Mouse (Mus musculus): Measurements from ENCODE around the gene Slc25a39. TPM values are rescaled to one million over a fixed set of nuclear protein-coding genes. Genes with fewer than 3 reads are reported as not detected.

The Slc25a39 gene
- total RNA-seq (2015; ENCODE audit: low replicate concordance), result 461 and 462 TPM in 2 replicates
- total RNA-seq (2017; ENCODE audit: low replicate concordance), result 236 and 290 TPM in 2 replicates

GRCm38 (mm10) chr11:102407834-102408215 lies at the start of gene Slc25a39:
Gene Slc25a39, minus strand, starts transcription at chr11:102407946.
- no peak for ATAC-seq (replicated peaks; ENCODE audit: low FRiP score, poor library complexity, severe bottlenecking)

DNA sequence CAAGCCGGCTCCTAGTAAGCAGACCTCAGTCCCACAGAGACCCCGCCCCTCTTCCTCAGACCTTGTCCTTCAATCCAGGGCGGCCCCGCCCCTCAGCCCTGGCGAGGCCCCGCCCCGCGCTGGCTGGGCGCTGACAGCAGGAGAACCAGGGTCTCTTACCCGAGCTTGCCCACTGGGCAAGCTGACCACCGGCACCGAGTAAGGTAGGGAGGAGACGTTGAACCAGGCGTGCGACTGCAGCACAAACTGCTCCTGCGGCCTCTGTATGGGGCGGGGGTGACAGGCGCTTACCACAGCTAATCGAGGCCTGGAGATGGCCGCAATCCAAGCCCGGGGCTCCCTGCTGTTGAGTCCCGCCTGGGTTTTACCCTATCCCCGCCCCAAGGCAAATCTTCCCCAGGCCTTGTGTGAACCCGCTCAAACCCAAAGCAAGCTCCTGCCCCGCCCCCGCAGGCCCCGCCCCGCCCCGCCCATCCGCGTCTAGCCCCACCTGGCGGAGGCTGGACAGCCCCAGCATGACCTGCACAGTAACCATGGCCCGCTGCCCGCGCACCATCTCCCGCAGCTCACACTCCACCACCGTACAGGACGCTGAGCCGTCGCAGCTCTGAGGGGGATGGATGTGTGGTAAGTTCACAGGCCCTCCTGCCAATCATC lies 48.1 kb upstream of the Slc25a39 start:
- peak; percentile 68 for ATAC-seq (replicated peaks; ENCODE audit: low FRiP score, poor library complexity, severe bottlenecking)

DNA sequence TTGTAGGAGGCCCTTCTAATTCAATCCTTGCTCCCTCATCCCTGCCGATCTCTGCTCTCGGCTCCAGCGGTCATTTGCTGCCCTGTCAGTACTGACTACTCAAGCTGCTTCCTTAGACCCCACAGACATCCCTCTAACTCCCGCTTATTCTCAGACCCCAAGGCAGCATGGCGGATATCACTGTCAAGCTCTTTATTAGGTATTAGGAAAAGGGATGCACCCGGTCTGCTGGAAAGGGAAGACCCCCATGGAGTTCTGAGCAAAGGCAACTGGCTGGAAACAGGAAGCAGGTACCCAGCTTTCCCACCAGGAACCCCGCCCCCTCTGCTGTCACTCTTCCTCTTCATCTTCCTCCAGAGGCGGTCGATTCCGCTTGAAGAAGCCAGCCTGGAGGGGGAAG lies 45.4 kb upstream of the Slc25a39 start:
- ATAC-seq (replicated peaks; ENCODE audit: low FRiP score, poor library complexity, severe bottlenecking), result no peak

GRCm38 (mm10) chr11:102449043-102450008 lies 41.6 kb upstream of the Slc25a39 start:
- ATAC-seq (replicated peaks; ENCODE audit: low FRiP score, poor library complexity, severe bottlenecking), result no peak

GRCm38 (mm10) chr11:102448327-102448726 lies 40.6 kb upstream of the Slc25a39 start:
- no peak for ATAC-seq (replicated peaks; ENCODE audit: low FRiP score, poor library complexity, severe bottlenecking)

DNA sequence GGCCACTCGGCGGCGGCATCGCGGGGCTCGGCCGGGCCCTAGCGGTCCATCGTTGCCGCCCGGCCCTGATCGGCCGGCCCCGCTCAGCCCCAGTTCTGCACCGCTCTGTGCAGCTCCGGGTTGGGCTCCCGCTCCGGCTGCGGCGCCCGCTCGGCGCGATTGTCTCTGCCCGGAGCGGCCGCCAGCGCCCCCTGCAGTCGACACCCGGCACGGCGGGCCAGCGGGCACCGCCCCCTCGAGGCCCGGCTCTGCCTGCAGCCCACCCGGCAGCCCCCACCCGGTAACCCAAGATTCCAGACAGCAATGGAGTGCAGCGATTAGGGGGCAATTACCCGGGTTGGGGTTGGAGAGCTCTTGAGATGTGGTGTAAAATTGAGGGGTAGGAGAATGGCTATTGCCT lies 39.8 kb upstream of the Slc25a39 start, which contains the start of gene Fam171a2:
Gene Fam171a2, minus strand, starts transcription at position 186 of the 400 bp plus-strand sequence.
- 0 out of 2 replicates have a peak, but pooled peaks have one; percentile 38 for ATAC-seq (replicated peaks; ENCODE audit: low FRiP score, poor library complexity, severe bottlenecking)

- 0 out of 2 replicates have a peak, but pooled peaks have one; percentile 44 for ATAC-seq (replicated peaks; ENCODE audit: low FRiP score, poor library complexity, severe bottlenecking)
These were observed 39.1 kb upstream of the Slc25a39 start for GRCm38 (mm10) chr11:102446581-102447461.

DNA sequence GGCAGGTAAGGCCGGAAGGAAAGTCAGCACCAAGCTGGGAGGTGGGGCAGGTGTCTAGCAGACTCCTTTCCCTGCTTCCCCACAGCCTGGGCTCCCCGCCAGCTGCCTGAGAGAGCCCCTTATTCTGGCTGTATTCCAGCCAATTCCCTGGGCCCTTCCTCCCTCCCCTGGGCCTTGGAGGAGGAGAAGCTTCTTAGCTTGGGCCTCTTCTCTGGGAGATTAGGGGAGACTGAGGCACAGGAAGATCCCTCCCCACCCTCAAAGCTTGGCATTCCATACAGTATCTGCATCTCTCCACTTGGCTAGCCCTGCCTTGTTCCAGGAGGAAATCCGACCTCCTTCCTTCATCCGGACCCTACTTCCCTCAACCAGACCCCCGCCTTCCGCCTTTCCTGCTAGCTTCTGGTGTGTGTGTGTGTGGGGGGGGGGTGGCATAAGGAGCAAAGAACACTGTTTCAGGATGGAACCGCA lies 38.2 kb upstream of the Slc25a39 start:
- ATAC-seq (replicated peaks; ENCODE audit: low FRiP score, poor library complexity, severe bottlenecking), result no peak

DNA sequence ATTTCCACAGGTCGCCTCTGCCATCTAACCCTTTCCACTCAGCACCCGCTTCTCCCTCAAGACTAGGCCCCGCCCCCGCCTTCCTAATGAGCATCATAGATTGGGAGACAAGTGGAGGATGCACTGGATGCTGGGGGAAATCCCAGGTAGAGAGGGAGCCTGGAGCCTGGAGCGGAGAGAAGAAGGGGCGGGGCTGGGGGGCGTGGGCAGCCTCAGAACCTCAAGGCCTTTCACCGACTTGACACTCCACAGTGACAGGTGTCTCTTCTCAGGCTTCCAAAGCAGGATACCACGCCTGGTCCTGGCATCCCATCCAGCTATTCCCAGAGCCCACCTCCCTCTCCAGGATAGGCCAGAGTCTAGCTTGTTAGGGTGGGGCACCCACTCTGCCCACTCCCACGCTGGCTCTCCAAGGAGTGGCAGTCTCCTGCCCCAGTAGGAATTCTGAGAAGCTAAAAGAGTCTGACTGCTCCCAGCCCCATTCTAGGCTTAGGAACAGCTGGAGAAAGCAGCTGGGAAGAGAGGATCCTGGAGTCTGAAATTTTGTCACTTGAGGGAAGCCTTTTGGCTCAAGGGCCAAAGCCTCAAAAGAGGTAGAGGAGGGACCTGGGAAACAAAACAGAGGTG lies 37.6 kb upstream of the Slc25a39 start:
- no peak for ATAC-seq (replicated peaks; ENCODE audit: low FRiP score, poor library complexity, severe bottlenecking)

DNA sequence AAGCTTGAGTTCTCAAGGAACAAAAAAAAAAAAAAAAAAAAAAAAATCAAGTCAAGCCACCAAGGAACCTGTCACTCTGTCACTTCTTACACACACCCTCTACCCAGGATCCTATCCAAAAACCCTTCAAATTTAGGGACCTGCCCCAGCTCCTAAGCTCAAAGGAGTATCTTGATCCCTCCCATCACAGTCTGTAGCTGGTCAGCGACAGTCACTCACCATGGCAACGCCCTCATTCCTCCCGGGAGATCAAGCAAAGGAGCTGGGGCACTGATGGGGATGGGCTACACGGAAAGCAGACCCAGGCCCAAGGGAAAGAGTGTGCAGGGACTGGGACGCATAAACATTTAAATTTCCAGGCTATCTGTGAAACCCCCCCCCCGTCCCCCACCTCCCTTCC lies 37.0 kb upstream of the Slc25a39 start:
- no peak for ATAC-seq (replicated peaks; ENCODE audit: low FRiP score, poor library complexity, severe bottlenecking)

- ATAC-seq (replicated peaks; ENCODE audit: low FRiP score, poor library complexity, severe bottlenecking), result no peak
These were observed 36.6 kb upstream of the Slc25a39 start for GRCm38 (mm10) chr11:102444321-102444720.

- ATAC-seq (replicated peaks; ENCODE audit: low FRiP score, poor library complexity, severe bottlenecking), result no peak
These were observed 36.0 kb upstream of the Slc25a39 start for GRCm38 (mm10) chr11:102443740-102444139.

DNA sequence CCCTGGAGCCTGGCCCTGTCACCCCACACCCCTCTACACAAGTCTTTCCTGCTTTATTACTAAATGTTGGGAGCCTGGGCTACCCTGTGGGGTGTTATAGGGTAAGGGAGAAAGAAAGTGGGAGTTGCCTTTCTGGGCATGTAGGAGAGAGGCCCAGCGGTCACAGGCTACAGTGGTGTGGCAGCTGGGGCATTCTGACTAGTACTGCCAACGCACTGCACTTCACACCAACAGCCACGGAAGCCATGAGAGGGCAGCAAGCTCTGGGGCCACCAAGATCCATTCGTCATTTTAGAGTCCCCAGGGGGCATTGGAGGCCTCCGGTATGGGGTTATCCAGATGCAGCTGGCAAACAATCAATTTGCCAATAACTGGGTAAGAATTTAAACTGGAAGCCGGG lies 34.3 kb upstream of the Slc25a39 start:
- ATAC-seq (replicated peaks; ENCODE audit: low FRiP score, poor library complexity, severe bottlenecking), result no peak

- no peak for ATAC-seq (replicated peaks; ENCODE audit: low FRiP score, poor library complexity, severe bottlenecking)
These were observed 33.7 kb upstream of the Slc25a39 start for GRCm38 (mm10) chr11:102441434-102441833.

GRCm38 (mm10) chr11:102440255-102440654 lies 32.5 kb upstream of the Slc25a39 start:
- no peak for ATAC-seq (replicated peaks; ENCODE audit: low FRiP score, poor library complexity, severe bottlenecking)

DNA sequence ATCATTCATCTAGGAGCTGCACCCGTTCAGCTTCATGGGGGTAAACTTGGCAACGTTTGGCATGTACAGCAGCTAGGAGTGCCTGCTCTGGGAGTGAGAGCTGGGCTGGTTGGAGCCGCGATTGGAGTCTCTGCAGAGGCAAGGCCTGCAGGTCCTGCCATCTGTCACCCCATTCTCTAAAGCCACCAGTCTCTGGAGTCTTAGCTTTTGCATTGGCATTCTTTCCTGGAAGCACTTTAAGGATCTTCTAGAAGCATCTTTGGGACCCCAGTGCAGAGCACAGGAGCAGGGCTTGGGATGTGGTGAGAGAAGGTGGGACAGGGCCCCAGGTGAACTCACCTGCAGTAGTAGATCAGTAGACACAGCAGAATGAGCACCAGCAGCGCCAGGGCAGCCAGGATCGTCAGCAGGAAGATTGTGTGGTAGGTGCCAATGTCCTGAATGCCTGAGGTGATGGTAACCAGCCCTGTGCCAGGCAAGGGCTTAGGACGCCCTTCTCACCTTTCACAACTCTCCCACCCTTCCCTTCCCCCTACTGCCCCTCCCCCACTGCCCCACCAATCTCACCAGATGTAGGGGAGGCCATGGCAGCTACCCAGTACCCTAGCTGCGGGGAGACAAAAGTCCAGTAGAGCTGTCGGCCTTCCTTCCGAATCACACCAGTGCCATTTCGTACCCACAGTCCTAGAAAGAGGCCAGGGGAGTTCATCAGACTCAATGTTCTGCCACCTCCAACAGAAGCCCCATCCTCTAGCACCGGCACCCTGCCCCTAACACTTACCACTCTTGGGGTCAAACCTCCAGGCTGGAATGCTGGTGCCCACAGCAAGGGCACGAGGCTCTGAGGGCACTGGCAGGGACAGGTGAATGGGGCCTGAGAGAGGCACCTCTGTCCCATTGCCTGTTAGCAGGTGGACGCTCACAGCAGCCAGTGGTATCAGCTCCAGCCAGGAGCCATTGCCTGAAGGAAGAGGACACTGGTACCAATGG lies 31.6 kb upstream of the Slc25a39 start:
- no peak for ATAC-seq (replicated peaks; ENCODE audit: low FRiP score, poor library complexity, severe bottlenecking)

DNA sequence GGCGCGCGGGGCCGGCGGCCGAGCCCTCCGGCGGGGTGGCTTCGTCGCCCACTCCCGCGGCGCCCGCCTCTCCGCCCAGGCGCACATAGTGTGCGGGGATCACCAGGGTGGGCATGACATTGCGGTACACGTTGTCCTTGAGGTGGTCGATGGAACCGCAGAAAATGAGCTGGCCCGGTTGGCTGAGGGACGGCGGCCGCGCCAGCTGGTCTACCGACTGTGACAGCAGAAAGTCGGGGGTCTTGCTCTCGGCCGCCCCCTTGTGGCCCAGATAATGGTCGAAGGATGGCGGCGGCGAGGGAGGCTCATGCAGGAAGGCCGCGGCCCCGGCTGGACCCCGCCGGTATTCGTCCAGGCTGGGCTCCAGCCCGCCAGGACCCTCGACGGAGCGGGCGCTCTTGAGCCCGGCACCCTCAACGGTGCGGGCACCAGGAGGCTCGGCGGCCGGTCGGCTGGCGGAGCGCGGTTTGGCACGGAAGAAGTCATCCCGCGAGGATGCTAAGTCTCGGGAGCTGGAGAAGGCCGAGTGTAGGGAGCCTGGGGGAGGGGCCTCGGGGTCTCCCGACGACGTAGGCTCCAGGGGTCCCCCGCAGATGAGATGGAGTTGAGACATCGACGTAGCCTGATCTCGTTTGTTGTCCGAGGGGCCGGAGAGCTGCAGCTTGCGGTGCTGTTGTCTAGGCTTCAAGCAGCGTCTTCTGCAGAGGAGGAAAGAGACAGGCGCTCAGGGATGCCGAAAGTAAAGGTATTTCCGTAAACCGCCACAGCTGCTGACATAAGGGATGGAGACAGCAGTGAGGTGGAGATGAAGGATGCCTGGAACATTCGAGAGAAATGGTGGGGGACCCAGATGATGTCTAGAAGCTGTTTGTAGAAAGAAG lies 30.7 kb upstream of the Slc25a39 start:
- no peak for ATAC-seq (replicated peaks; ENCODE audit: low FRiP score, poor library complexity, severe bottlenecking)
